Mouse (Mus musculus) CD4-positive, CD25-positive, alpha-beta regulatory T cell, adult 4 months (primary cell): Measurements from ENCODE around the gene Tgfbr2. TPM values are rescaled to one million over a fixed set of nuclear protein-coding genes. Genes with fewer than 3 reads are reported as not detected.
"Not testable (repeated sequence)": the region's sequence is repeated elsewhere in the genome, so short reads cannot be mapped to it uniquely, and the experiment has no call there.

Experiments used
- ATAC-seq: one replicate; pipeline ENCODE4 v1.8.0; 2017
- polyA plus RNA-seq, 2 experiments: library from polyadenylated mRNA; unstranded; fragments of 100-300 nt; shearing (Covaris generic); gene quantifications; one replicate each; pipeline ENCODE4 v1.2.1; 2017

Tgfbr2 gene
- polyA plus RNA-seq, 2 experiments from 2014 or later = 24.3 to 26.3 TPM

GRCm38 (mm10) chr9:116111149-116111970 is 63.8 kb downstream of the Tgfbr2 start:
- ATAC-seq = no peak

GRCm38 (mm10) chr9:116108729-116109128 is 66.4 kb downstream of the Tgfbr2 start:
- ATAC-seq = no peak

- no peak for ATAC-seq
These were observed 70.4 kb downstream of the Tgfbr2 start for GRCm38 (mm10) chr9:116104770-116105169.

- ATAC-seq = peak; percentile 48
These were observed 73.3 kb downstream of the Tgfbr2 start for GRCm38 (mm10) chr9:116101842-116102241.

- ATAC-seq = no peak
These were observed 75.1 kb downstream of the Tgfbr2 start for GRCm38 (mm10) chr9:116100015-116100414.

GRCm38 (mm10) chr9:116099596-116099993 is 75.6 kb downstream of the Tgfbr2 start:
- no peak for ATAC-seq

- no peak for ATAC-seq
These were observed 76.2 kb downstream of the Tgfbr2 start for GRCm38 (mm10) chr9:116098724-116099595.

GRCm38 (mm10) chr9:116091921-116092320 is 83.2 kb downstream of the Tgfbr2 start:
- peak; percentile 38 for ATAC-seq

- peak; percentile 76 for ATAC-seq
These were observed 83.9 kb downstream of the Tgfbr2 start for GRCm38 (mm10) chr9:116091101-116091841.

GRCm38 (mm10) chr9:116090296-116090695 is 84.9 kb downstream of the Tgfbr2 start:
- ATAC-seq = no peak

GRCm38 (mm10) chr9:116088912-116089311 is 86.2 kb downstream of the Tgfbr2 start:
- ATAC-seq = no peak

GRCm38 (mm10) chr9:116087880-116088279 is 87.3 kb downstream of the Tgfbr2 start:
- ATAC-seq = peak; percentile 49

GRCm38 (mm10) chr9:116087263-116087662 is 87.9 kb downstream of the Tgfbr2 start:
- no peak for ATAC-seq

GRCm38 (mm10) chr9:116085999-116086398 is 89.2 kb downstream of the Tgfbr2 start:
- no peak for ATAC-seq

- ATAC-seq = peak; percentile 33
These were observed 90.7 kb downstream of the Tgfbr2 start for GRCm38 (mm10) chr9:116084324-116084931.

GRCm38 (mm10) chr9:116083726-116084323 is 91.3 kb downstream of the Tgfbr2 start:
- peak; percentile 51 for ATAC-seq

GRCm38 (mm10) chr9:116083300-116083699 is 91.9 kb downstream of the Tgfbr2 start:
- no peak for ATAC-seq

- ATAC-seq = no peak
These were observed 93.4 kb downstream of the Tgfbr2 start for GRCm38 (mm10) chr9:116081781-116082180.

GRCm38 (mm10) chr9:116077419-116077818 is 97.7 kb downstream of the Tgfbr2 start:
- ATAC-seq = no peak

GRCm38 (mm10) chr9:116076946-116077345 is 98.2 kb downstream of the Tgfbr2 start:
- no peak for ATAC-seq

GRCm38 (mm10) chr9:116076163-116076562 is 99.0 kb downstream of the Tgfbr2 start:
- no peak for ATAC-seq

GRCm38 (mm10) chr9:116071561-116071960 is 103.6 kb downstream of the Tgfbr2 start:
- ATAC-seq = not testable (repeated sequence)
